Mouse (Mus musculus): ENCODE measurements around the gene Cblc. TPM values are rescaled to one million over a fixed set of nuclear protein-coding genes. Genes with fewer than 3 reads are reported as not detected.

Cblc gene
- 0.59 and 0.63 TPM in 2 replicates for polyA plus RNA-seq (2014; fragmentation: Nextera tagmentation; extraction: Ambion mirVana)

- DNase-seq (ENCODE audit: low spot score), result peak; percentile 72
- peak; percentile 49; the same call in 1 of the 2 replicates for ATAC-seq (ENCODE audit: low FRiP score)
- Histone ChIP-seq H3K9me3 (ENCODE audit: control insufficient read depth, low read length) (no peaks in the 10 kb centered on the region), H3K27me3 (ENCODE audit: control insufficient read depth, insufficient read depth, low read length) (peaks cover 18% of the 10 kb centered on the region), H3K4me1 (replicated peaks; ENCODE audit: control insufficient read depth, insufficient read depth, low read length) (no peaks in the 10 kb centered on the region), H3K4me3 (ENCODE audit: low read depth, low read length) (no peak within 1 kb of the TSS), H3K27ac (ENCODE audit: low read depth, low read length) (no peak within 1 kb of the TSS), H3K4me2 (replicated peaks; ENCODE audit: low read depth, low read length) (no peak within 1 kb of the TSS), H3K36me3 (ENCODE audit: control insufficient read depth, insufficient read depth, low read length) (no peaks in the 10 kb centered on the region), H3K9ac (ENCODE audit: low read depth, low read length) (no peak within 1 kb of the TSS)
- WGBS, result 5% methylated on average over 32 of the region's 32 CpGs
Observed at GRCm38 (mm10) chr7:19796697-19797588, at the start of gene Cblc. Cblc (minus strand) TSS chr7:19796809.

GRCm38 (mm10) chr7:19844521-19845171, 48.0 kb upstream of the Cblc start:
- H3K9ac ChIP-seq (ENCODE audit: low read depth, low read length), result no peak overlapping the region
- no peaks in the 10 kb centered on the region for H3K9me3 ChIP-seq (ENCODE audit: control insufficient read depth, low read length)
- no peaks in the 10 kb centered on the region for H3K4me1 ChIP-seq (replicated peaks; ENCODE audit: control insufficient read depth, insufficient read depth, low read length)
- ATAC-seq (ENCODE audit: low FRiP score), result no peak
- H3K4me2 ChIP-seq (replicated peaks; ENCODE audit: low read depth, low read length), result no peak overlapping the region
- H3K27me3 ChIP-seq (ENCODE audit: control insufficient read depth, insufficient read depth, low read length), result peaks cover 15% of the 10 kb centered on the region
- H3K27ac ChIP-seq (ENCODE audit: low read depth, low read length), result no peak overlapping the region
- H3K36me3 ChIP-seq (ENCODE audit: control insufficient read depth, insufficient read depth, low read length), result no peaks in the 10 kb centered on the region
- DNase-seq (ENCODE audit: low spot score), result no peak
- 63% methylated on average over 15 of the region's 15 CpGs for WGBS
- H3K4me3 ChIP-seq (ENCODE audit: low read depth, low read length), result no peak overlapping the region

- no peak overlapping the region for H3K27ac ChIP-seq (ENCODE audit: low read depth, low read length)
- no peak overlapping the region for H3K4me3 ChIP-seq (ENCODE audit: low read depth, low read length)
- no peaks in the 10 kb centered on the region for H3K4me1 ChIP-seq (replicated peaks; ENCODE audit: control insufficient read depth, insufficient read depth, low read length)
- 4% methylated on average over 11 of the region's 11 CpGs for WGBS
- H3K36me3 ChIP-seq (ENCODE audit: control insufficient read depth, insufficient read depth, low read length), result no peaks in the 10 kb centered on the region
- H3K9me3 ChIP-seq (ENCODE audit: control insufficient read depth, low read length), result no peaks in the 10 kb centered on the region
- peaks cover 15% of the 10 kb centered on the region for H3K27me3 ChIP-seq (ENCODE audit: control insufficient read depth, insufficient read depth, low read length)
- H3K4me2 ChIP-seq (replicated peaks; ENCODE audit: low read depth, low read length), result no peak overlapping the region
- peak; percentile 70 for ATAC-seq (ENCODE audit: low FRiP score)
- DNase-seq (ENCODE audit: low spot score), result peak; percentile 82
- H3K9ac ChIP-seq (ENCODE audit: low read depth, low read length), result no peak overlapping the region
Observed at GRCm38 (mm10) chr7:19843561-19843960, 47.0 kb upstream of the Cblc start.

GRCm38 (mm10) chr7:19842885-19843504, 46.4 kb upstream of the Cblc start:
- 33% methylated on average over 19 of the region's 19 CpGs for WGBS
- Histone ChIP-seq H3K9me3 (ENCODE audit: control insufficient read depth, low read length) (no peaks in the 10 kb centered on the region), H3K27me3 (ENCODE audit: control insufficient read depth, insufficient read depth, low read length) (peaks cover 15% of the 10 kb centered on the region), H3K4me2 (replicated peaks; ENCODE audit: low read depth, low read length) (no peak overlapping the region), H3K4me1 (replicated peaks; ENCODE audit: control insufficient read depth, insufficient read depth, low read length) (no peaks in the 10 kb centered on the region), H3K27ac (ENCODE audit: low read depth, low read length) (no peak overlapping the region), H3K4me3 (ENCODE audit: low read depth, low read length) (no peak overlapping the region), H3K36me3 (ENCODE audit: control insufficient read depth, insufficient read depth, low read length) (no peaks in the 10 kb centered on the region), H3K9ac (ENCODE audit: low read depth, low read length) (no peak overlapping the region)
- DNase-seq (ENCODE audit: low spot score) (no peak), ATAC-seq (ENCODE audit: low FRiP score) (peak; percentile 43; the same call in 1 of the 2 replicates)

- no peaks in the 10 kb centered on the region for H3K9me3 ChIP-seq (ENCODE audit: control insufficient read depth, low read length)
- 87% methylated on average over 21 of the region's 21 CpGs for WGBS
- no peak for DNase-seq (ENCODE audit: low spot score)
- ATAC-seq (ENCODE audit: low FRiP score), result no peak
- no peaks in the 10 kb centered on the region for H3K4me1 ChIP-seq (replicated peaks; ENCODE audit: control insufficient read depth, insufficient read depth, low read length)
- H3K36me3 ChIP-seq (ENCODE audit: control insufficient read depth, insufficient read depth, low read length), result no peaks in the 10 kb centered on the region
- peaks cover 13% of the 10 kb centered on the region for H3K27me3 ChIP-seq (ENCODE audit: control insufficient read depth, insufficient read depth, low read length)
- H3K4me2 ChIP-seq (replicated peaks; ENCODE audit: low read depth, low read length), result no peak overlapping the region
- H3K4me3 ChIP-seq (ENCODE audit: low read depth, low read length), result no peak overlapping the region
- no peak overlapping the region for H3K27ac ChIP-seq (ENCODE audit: low read depth, low read length)
- no peak overlapping the region for H3K9ac ChIP-seq (ENCODE audit: low read depth, low read length)
Observed at GRCm38 (mm10) chr7:19841686-19842413, 45.2 kb upstream of the Cblc start.

- no peak for ATAC-seq (ENCODE audit: low FRiP score)
- H3K36me3 ChIP-seq (ENCODE audit: control insufficient read depth, insufficient read depth, low read length), result no peaks in the 10 kb centered on the region
- H3K4me1 ChIP-seq (replicated peaks; ENCODE audit: control insufficient read depth, insufficient read depth, low read length), result no peaks in the 10 kb centered on the region
- WGBS, result 77% methylated on average over 3 of the region's 3 CpGs
- no peak overlapping the region for H3K4me3 ChIP-seq (ENCODE audit: low read depth, low read length)
- peaks cover 10% of the 10 kb centered on the region for H3K27me3 ChIP-seq (ENCODE audit: control insufficient read depth, insufficient read depth, low read length)
- no peak overlapping the region for H3K9ac ChIP-seq (ENCODE audit: low read depth, low read length)
- H3K27ac ChIP-seq (ENCODE audit: low read depth, low read length), result no peak overlapping the region
- H3K4me2 ChIP-seq (replicated peaks; ENCODE audit: low read depth, low read length), result no peak overlapping the region
- no peaks in the 10 kb centered on the region for H3K9me3 ChIP-seq (ENCODE audit: control insufficient read depth, low read length)
- DNase-seq (ENCODE audit: low spot score), result no peak
Observed at GRCm38 (mm10) chr7:19840936-19841335, 44.3 kb upstream of the Cblc start.

GRCm38 (mm10) chr7:19840371-19840770, 43.8 kb upstream of the Cblc start:
- Histone ChIP-seq H3K9ac (ENCODE audit: low read depth, low read length) (no peak overlapping the region), H3K36me3 (ENCODE audit: control insufficient read depth, insufficient read depth, low read length) (no peaks in the 10 kb centered on the region), H3K4me2 (replicated peaks; ENCODE audit: low read depth, low read length) (no peak overlapping the region), H3K4me3 (ENCODE audit: low read depth, low read length) (no peak overlapping the region), H3K27ac (ENCODE audit: low read depth, low read length) (no peak overlapping the region), H3K9me3 (ENCODE audit: control insufficient read depth, low read length) (no peaks in the 10 kb centered on the region), H3K27me3 (ENCODE audit: control insufficient read depth, insufficient read depth, low read length) (peaks cover 10% of the 10 kb centered on the region), H3K4me1 (replicated peaks; ENCODE audit: control insufficient read depth, insufficient read depth, low read length) (no peaks in the 10 kb centered on the region)
- DNase-seq (ENCODE audit: low spot score) (no peak), ATAC-seq (ENCODE audit: low FRiP score) (no peak)
- 84% methylated on average over 4 of the region's 4 CpGs for WGBS

GRCm38 (mm10) chr7:19836843-19837242, 40.2 kb upstream of the Cblc start:
- H3K27ac ChIP-seq (ENCODE audit: low read depth, low read length), result no peak overlapping the region
- no peaks in the 10 kb centered on the region for H3K9me3 ChIP-seq (ENCODE audit: control insufficient read depth, low read length)
- ATAC-seq (ENCODE audit: low FRiP score) (no peak), DNase-seq (ENCODE audit: low spot score) (no peak)
- H3K4me3 ChIP-seq (ENCODE audit: low read depth, low read length), result no peak overlapping the region
- no peaks in the 10 kb centered on the region for H3K36me3 ChIP-seq (ENCODE audit: control insufficient read depth, insufficient read depth, low read length)
- no peak overlapping the region for H3K9ac ChIP-seq (ENCODE audit: low read depth, low read length)
- H3K4me1 ChIP-seq (replicated peaks; ENCODE audit: control insufficient read depth, insufficient read depth, low read length), result no peaks in the 10 kb centered on the region
- WGBS, result 65% methylated on average over 3 of the region's 3 CpGs
- H3K27me3 ChIP-seq (ENCODE audit: control insufficient read depth, insufficient read depth, low read length), result no peaks in the 10 kb centered on the region
- no peak overlapping the region for H3K4me2 ChIP-seq (replicated peaks; ENCODE audit: low read depth, low read length)

All from hindbrain, embryonic 11.5 days (tissue).